Mouse (Mus musculus) layer of hippocampus, adult 11-12 months (tissue): ENCODE data around the gene Nup210l.
"Not testable (repeated sequence)": the region's sequence is repeated elsewhere in the genome, so short reads cannot be mapped to it uniquely, and the experiment has no call there.

Experiments
- DNase-seq: peaks from one replicate; pipeline ENCODE4 v3.0.0; 2022; ENCODE audit warnings: low spot score

Nup210l gene

DNA sequence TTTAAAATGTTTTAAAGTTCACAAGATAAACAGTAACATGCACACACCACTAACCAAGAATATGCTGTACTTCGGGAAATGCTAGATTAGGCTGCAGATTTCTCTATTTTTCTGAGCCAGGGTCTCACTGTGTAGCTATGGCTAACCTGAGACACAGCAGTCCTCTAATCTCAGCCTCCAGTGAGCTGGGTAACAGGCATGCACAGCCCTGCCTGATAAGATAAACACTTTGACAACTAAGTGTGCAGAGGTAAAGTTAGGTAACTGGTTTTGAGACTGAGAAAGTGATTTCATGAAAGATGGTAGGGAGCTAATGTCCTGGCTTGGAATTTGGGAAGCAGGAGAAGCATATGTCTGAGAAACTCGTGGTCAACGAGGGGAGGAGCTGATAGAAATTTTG lies 9.5 kb upstream of the Nup210l start:
- no peak for DNase-seq

DNA sequence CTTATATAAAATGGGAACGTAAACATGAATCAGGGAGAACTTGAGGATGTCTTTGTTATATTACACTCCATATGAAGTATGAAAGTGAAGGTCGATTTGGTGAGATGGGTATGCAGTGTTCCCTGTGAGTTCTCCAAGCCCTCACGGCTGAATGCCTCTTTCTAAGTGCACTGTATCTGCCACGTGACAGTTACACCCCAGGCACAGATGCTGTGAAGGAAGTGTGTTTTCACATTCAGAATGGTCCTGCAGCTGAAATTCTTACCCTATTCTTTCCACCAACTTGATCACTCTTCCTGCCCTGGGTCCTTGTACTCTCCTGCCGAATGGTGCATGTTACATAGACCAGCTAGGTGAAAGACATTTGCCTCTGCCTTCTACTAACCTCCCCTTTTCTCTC lies 6.0 kb upstream of the Nup210l start:
- no peak for DNase-seq

DNA sequence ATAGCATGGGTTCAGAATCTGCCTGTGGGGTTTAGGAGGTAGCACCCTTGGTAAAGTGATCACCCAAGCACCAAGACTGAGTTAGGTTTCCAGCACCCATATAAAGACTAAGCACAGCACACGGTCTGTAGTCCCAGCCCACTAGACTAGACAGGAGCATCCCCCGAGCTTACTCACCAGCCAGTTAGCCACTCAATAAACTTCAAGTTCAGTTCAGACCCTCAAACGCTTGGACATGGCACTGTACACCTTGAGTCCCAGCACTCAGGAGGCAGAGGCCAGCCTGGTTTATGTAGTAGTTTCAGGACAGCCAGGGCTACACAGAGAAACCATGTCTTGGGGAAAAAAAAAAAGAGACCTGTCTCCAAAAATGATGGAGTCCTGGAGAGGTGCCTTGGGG lies 2.9 kb upstream of the Nup210l start:
- DNase-seq: no peak

DNA sequence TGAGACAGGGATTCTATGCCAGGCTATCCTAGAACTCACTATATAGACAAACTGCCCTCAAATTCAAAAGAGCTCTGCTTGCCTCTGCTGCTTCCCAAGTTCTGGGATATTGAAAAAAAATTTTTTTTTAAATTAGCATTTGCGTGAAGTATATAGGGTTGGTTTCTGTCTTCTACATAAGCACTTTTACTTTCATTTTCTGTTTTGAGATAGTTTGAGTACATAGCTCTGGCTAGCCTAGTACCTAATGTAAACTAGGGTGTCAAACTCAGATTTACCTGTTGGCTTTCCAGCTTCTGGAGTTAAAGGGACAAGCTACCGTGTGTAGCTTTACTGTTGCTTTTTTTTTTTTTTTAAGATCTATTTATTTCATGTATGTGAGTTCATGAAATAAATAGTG lies 2.3 kb upstream of the Nup210l start:
- DNase-seq: no peak

DNA sequence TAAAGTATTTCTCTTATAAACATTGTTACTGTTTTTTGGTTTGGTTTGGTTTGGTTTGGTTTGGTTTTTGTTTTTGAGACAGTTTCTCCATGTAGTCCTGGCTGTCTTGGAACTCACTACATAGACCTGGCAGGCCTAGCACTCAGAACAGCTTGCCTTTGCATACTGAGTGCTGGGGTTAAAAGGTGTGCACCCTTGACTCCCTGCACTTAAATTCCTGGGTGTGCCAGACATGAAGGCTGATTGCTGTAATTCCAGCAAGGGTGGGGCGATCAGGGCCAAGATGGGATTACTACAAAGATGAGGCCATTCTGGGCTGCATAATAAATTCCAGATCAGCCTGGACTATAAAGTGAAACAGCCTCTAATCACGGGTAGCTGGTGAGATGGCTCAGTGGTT lies 1.7 kb upstream of the Nup210l start:
- DNase-seq: no peak

DNA sequence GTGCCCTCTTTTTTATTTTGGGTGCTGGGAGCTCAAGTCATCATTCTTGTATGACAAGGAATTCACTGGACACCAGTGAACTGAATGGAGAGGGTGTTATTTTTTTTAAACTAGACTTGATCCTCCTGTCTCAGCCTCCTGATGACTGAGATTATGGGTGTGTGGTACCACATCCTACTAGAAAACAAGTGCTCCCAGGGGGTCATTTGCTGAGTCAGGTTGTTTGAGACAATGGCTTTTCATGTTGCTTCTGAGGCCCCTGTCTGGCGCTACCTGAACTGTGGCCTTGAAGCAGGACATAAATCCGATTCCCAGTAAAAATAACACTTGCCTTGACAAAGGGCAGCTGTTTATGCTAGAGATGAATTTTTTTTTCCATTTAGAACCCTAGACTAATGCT lies 756 bp upstream of the Nup210l start:
- DNase-seq: no peak

DNA sequence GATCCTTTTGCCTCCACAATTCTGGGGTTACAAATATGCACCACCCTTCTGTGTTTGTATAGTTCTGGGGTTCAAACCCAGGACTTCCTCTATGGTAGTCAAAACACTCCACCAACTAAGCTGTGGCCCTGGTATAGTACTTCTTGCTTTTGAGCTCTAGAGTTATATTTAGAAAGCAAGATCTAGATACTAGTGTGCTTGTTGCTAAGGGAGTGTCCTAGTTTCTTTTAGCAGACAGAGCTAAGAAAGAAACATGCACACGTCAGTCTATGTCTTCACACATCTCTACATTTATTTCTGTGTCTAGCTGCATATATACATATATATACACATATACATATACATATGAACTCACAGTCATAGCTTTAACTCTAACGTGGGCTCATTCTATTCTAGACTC lies 7.8 kb downstream of the Nup210l start:
- DNase-seq: no peak

DNA sequence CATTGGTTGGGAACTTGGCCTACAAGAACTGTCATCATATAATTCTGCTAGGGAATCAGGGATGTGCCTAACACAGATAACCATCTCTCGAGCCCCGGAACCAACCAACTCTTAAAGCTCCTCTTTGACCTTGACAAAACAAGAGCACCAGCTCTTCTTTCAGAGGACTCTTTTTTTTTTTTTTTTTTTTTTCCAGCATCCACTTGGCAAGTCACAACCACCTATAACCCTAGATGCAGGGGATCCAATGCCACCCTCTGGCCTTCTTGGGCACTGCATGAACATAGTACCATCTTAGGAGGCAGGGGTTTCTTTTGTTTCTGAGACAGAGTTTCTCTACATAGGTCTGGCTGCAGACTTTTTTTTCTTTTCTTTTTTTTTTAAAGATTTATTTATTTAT lies 10.4 kb downstream of the Nup210l start:
- DNase-seq: no peak

DNA sequence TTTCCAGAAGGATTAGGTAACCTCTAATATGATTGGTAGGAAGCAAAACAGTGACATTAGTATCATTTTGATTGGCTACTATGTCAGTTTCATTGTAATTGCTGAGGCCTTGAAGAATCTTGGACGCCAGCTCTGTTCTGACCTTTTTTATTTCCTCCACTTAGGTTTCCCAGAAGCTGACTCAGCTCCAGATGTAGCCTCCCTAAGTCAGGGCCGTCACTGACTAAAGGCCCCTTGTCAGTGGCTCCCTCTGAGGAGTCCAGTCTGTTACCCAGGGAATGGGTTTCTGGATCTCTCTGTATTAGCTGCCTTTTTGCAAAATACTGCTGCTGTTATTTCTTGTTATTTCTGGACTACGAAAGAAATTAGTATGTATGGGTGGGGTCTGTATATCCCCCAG lies 11.6 kb downstream of the Nup210l start:
- no peak for DNase-seq

DNA sequence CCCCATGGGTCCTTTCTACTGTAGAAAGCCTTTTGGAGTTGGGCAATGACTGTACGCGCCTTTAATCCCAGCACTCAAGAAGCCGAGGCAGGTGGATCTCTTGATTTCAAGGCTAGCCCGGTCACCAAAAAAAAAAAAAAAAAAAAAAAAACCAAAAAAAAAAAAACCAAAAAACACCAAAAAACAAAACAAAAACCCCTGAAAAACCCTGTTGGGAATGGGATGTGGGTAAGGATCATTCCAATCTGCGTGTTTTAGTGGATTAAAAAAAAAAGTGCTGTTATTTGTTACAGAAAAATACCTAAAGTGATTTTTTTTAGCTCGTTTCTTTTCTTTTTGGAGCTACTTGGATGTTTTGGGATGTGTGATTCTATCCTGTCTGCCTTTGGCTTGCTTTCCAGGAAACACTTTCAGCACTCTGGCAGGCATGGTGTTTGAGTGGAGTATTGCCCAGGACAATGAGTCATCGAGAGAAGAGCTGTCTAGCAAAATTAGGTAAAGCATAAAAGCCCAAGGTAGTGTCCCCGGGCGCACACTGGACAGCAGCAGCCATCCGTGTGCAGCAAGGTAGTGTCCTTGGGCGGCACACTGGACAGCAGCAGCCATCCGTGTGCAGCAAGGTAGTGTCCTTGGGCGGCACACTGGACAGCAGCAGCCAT lies 14.3 kb downstream of the Nup210l start:
- DNase-seq: peak; percentile 47

DNA sequence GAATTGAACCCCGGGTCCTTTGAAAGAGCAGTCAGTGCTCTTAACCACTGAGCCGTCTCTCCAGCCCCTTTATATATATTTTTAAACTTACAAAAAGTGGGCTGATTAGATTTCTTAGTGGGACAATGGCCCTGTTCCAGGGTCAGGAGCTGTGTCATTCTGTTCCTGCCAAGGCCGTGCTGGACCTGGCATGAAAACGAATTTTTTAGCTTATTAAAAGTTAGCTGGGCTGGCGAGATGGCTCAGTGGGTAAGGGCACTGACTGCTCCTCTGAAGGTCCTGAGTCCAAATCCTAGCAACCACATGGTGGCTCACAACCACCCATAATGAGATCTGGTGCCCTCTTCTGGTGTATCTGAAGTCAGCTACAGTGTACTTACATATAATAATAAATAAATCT lies 18.1 kb downstream of the Nup210l start:
- DNase-seq: not testable (repeated sequence)

DNA sequence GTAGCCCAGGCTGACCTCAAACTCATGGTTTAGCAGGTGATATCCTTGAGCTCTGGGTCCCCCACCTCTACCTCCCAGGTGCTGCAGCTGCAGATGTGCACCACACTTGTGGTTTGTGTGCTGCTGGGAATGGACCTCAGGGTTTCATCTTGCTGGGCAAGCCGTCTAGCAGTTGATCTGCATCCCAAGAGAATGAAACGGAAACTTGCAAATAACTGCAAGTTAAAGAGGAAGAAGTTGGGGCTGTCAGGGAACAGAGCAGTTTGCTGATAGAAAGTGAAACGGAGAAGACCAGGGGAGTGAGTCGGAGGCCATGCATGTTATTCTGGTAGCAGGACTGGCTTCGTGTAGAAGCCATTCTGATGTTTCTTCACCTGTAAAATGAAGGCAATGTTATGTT lies 21.8 kb downstream of the Nup210l start:
- no peak for DNase-seq

DNA sequence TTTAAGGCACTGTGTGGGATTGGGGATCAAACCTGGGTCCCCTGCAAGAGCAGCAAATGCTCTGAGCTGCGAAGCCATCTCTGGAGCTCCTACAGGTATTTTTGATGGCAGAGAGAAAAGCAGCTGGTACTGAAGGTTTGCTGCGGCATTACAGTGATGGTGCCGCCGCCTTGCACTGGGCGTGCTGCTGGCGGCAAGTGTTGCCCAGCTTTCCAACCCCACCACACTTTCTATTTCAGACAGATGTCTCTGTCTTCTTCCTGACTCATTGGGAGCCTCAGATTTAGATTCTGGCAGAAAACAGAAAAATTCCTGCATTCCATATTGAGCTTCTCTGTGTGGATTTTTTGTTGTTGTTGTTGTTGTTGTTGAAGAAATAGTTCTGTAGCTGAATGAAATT lies 23.9 kb downstream of the Nup210l start:
- DNase-seq: no peak

DNA sequence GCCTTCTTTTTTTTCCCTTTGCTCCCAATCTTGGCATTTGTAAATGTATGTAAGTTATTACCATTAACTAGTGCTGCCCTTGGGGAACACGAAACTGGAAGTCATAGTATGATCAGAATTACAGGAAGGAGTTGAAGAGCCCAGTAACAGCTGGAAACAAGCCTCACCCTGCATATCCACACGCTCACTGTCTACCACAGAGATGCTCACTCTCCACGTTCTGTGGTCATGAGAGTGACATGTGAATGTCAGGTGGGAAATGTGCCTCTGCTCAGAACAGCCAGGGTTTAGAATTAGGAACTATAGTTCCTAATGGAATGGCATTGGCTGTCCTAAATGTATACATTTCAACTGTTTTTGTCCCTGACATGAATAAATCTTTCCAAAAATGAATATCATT lies 28.8 kb downstream of the Nup210l start:
- DNase-seq: no peak

DNA sequence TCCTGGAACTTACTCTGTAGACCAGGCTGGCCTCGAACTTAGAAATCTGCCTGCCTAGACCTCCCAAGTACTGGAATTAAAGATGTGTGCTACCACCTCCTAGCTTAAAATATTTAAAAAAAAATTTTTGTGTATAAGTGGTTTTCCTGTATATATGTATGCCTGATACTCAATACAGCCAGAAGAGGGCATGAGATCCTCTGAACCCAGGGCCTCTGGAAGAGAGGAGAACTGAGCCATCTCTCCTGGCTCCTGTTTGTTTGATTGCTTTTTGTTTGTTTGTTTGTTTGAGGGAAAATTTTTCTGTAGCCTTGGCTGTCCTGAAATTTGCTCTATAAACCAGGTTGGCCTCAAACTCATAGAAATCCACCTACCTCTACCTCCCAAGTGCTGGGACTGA lies 29.4 kb downstream of the Nup210l start:
- DNase-seq: no peak

DNA sequence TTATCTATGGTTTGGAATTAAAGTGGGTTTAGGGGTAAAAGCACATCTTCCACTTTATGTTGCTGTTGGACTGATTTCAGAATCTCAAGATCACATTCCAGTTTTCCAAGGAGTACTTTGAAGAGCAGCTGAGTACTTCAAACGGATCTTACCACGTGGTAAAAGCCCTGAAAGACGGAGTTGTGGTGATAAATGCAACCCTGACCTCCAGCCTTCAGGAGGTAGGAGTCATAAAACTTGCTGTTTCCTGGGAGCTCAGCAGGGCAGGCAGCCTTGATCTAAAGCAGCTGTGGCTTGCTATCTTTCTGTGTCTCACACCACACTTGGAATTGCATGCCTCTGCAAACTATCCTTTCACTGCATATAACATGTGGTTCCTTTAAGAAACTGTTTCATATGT lies 30.6 kb downstream of the Nup210l start:
- DNase-seq: no peak

DNA sequence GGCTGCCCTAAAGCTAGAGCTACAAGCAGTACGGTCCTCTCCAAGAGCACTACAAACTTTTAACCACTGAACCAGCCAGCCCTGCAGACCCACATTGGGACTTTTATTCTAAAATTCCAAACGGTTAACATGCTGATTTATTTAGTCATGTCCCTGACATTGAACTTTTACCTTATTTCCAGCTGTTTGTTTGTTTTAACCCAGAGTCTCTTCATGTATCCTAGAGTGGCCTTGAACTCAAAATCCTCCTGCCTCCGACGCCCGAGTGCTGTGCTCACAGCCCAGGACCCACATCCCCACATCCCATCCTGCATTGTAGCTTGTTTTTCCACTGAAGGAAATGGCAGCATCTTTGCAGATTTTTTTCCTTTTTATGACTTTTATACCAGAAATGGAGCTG lies 31.1 kb downstream of the Nup210l start:
- DNase-seq: no peak

DNA sequence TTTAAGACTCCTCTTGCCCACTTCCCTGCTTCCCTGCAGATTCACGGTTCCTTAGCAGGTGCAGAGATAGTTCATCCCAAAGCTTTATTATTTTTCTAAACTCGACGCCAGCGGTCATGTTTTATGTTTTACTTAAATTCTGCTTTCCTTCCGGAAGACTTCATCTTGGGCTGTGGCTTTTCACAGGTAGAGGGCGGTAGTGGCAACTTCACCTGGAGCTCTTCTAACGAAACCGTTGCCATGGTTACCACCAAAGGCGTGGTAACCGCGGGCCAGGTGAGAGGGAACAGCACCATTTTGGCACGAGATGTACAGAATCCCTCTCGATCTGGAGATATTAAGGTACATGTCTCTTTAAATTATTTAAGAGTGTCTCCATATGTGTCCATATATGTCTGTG lies 32.7 kb downstream of the Nup210l start:
- no peak for DNase-seq

DNA sequence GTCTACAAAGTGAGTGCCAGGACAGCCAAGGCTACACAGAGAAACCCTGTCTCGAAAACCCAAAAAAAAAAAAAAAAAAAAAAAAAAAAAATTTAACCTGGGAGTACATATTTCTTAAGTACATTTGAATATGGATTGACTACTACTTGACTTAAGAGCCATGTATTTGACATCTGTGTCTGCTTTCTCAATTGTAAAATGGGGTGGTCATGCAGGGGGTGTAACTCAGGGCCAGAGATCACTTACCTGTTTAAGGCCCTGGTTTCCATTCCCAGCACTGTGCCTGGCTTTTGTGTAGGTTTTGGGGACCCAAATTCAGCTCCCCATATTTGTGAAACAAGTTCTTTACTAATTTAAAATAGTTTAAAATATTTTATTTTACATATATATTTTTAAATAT lies 33.7 kb downstream of the Nup210l start:
- DNase-seq: no peak

DNA sequence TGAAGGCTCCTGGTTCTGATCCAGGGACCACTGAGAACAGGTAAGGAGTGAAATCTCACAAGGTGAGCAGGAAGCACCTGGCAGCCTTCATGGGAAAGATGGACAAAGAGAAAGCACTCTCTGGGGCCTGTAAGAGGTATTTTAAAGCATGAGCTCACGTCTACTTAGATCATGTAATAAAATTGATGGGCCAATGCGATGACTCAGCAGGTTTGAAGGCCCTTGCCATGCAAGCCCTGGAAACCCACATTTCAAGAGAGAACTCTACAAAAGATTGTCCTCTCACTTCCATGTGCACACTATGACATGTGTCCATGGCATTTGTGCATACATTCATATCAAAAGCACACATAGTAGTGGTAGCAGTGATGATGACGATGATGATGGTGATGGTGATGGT lies 36.0 kb downstream of the Nup210l start:
- no peak for DNase-seq

DNA sequence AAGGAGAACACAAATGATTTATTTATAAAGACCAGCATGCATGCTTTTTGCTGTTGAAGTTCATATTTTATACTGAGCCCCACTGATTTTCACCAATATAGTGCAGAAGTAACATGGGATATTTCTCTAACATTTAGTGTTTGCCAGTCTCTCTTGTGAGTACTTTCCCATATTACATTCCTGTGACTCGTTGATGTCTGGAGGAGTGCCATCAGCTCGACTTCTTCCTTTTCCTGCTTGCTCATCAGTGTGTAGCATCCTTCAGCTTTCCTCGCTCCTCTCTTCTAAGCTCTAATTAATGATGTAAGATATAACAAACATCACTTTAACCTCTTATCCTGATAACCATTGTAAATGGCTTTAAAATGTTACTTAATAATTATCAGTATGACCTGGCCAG lies 41.5 kb downstream of the Nup210l start:
- DNase-seq: no peak

DNA sequence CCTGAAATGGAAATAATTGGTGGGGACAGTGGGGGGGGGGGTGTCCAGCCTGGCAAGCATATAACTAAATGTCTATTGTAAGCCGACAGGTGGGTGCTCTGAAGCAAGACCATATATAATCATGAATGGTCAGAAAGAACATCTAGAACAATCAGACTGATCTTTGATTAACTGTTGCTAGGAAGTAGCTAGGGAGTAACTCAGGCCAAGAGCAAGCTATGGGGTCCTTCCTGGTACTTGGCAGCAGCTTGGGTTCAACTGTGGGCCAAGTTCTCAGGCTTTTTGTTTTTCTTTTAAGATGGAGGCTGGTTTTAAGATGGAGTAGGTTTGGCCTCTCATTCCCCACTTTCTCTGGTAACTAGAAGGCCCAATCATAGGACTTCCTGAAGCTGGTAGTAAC lies 42.7 kb downstream of the Nup210l start:
- DNase-seq: no peak

DNA sequence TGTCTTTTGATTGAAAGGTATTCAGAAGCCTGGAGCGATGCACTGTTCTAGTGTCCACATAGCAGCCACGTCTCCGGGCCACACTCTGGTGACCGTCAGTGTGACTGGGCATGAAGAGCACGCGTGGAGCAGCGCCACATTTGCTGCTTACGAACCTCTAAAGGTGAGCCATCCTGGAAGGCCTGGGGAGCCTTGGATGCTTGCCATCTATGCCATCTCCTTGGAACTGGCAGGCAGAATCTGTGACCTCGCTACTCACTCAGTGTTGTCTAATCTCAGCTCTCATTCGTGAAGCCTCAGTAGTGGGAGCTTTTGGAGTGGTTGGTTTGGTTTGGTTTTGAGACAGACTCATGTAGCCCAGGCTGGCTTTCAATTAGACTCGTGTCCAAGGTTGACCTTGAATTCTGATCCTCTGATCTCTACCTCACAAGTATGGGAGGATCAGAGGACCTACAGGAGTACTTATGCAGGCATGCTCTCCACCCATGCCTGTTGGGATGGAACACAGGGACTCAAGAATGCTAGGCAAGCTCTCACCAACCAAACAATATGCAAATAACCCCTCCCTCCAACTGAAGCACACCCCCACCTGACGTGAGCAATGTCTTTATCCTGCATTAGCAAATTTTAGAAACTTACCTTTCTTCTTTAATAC lies 47.3 kb downstream of the Nup210l start:
- DNase-seq: no peak

DNA sequence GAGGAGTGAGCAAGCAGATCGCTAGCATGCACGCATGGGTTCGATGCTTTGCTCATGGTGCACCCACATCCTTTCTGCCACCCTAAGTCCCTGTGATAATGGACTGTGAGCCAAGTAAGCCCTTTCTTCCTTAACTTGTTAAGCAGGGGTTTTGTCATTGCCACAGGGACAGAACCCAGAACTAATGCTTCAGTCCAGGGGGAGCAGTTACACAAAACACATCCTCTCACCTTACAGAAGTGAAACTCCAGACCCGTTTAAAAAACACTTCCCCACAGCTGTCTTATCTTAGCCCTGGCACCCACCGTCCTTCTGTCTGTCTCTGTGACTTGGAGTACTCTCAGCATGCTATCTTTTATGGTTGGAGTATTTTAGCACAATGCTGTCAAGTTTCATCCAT lies 52.1 kb downstream of the Nup210l start:
- DNase-seq: peak; percentile 4
